Mouse (Mus musculus) left cerebral cortex, postnatal 14 days (tissue): Measurements from ENCODE around the gene Olfr555. TPM values are rescaled to one million over a fixed set of nuclear protein-coding genes. Genes with fewer than 3 reads are reported as not detected.
"Not testable (repeated sequence)": the region's sequence is repeated elsewhere in the genome, so short reads cannot be mapped to it uniquely, and the experiment has no call there.

Experiments
- DNase-seq, 2 experiments: peaks; one replicate each; pipeline ENCODE4 v3.0.0; 2021 to 2022; ENCODE audit warnings: low spot score in 2 of 2, mixed read lengths in 1 of 2
- intact Hi-C: fragments of 180-260 bp; cut with DNase I; formaldehyde crosslinking; loops from one replicate; pipeline ENCODE4 v1.15.1; 2025
- long read RNA-seq, 2 experiments: library from polyadenylated mRNA; stranded (forward); transcript quantifications; one replicate each; pipeline ENCODE4 v2.0.0; 2021
- total RNA-seq, 2 experiments: library from RNA; stranded (reverse); gene quantifications; 2 replicates each; pipeline ENCODE4 v1.2.3; 2021

Olfr555 gene
- not detected for total RNA-seq
- long read RNA-seq, experiment 1: 0 reads
- long read RNA-seq, experiment 2: 0 reads

GRCm38 (mm10) chr7:102658523-102658922 lies at the start of gene Olfr555:
Olfr555 (plus strand) TSS chr7:102658823.
- intact Hi-C loops: no loop called here

GRCm38 (mm10) chr7:102618118-102618517 lies 40.5 kb upstream of the Olfr555 start, which contains the start of gene Olfr553:
Olfr553 (minus strand) TSS chr7:102618218.
- intact Hi-C loops: no loop called here
- no peak for DNase-seq

More at GRCm38 (mm10) chr7:102658523-102658922, at the start of gene Olfr555:
- DNase-seq: no peak

GRCm38 (mm10) chr7:102619608-102620007 lies 39.0 kb upstream of the Olfr555 start:
- no peak for DNase-seq
- intact Hi-C loops: no loop called here

GRCm38 (mm10) chr7:102620368-102620767 lies 38.3 kb upstream of the Olfr555 start:
- DNase-seq, intact Hi-C loops: not testable (repeated sequence)

- peak; percentile 9 to 27 for DNase-seq
- intact Hi-C loops: loop anchor here (2.0 to 10.0 kb wide), 2 partner anchors 72 to 124 kb away; partner anchors contain the start of gene Trim21
Observed at GRCm38 (mm10) chr7:102636665-102637064, 22.0 kb upstream of the Olfr555 start.

GRCm38 (mm10) chr7:102638132-102638531 lies 20.5 kb upstream of the Olfr555 start, which contains the start of gene Olfr554:
Olfr554 (plus strand) TSS chr7:102638432.
- intact Hi-C loops: loop anchor here (10.0 kb wide), 1 partner anchor 73 kb away; the partner anchor contains the start of gene Trim21
- DNase-seq: no peak

GRCm38 (mm10) chr7:102644945-102645344 lies 13.7 kb upstream of the Olfr555 start:
- DNase-seq, intact Hi-C loops: not testable (repeated sequence)

GRCm38 (mm10) chr7:102664599-102664998 lies 6.0 kb downstream of the Olfr555 start, which contains the start of gene Olfr556:
Olfr556 (plus strand) TSS chr7:102664899.
- intact Hi-C loops: loop anchor here (2.0 kb wide), 1 partner anchor 254 kb away; no protein-coding TSS in a partner anchor
- DNase-seq: no peak

GRCm38 (mm10) chr7:102665378-102665777 lies 6.8 kb downstream of the Olfr555 start:
- DNase-seq: peak; percentile 21 to 23
- intact Hi-C loops: loop anchor here (2.0 kb wide), 1 partner anchor 253 kb away; no protein-coding TSS in a partner anchor

- intact Hi-C loops: no loop called here
- no peak for DNase-seq
Observed at GRCm38 (mm10) chr7:102676225-102676624, 17.6 kb downstream of the Olfr555 start.

- DNase-seq: no peak
- intact Hi-C loops: no loop called here
Observed at GRCm38 (mm10) chr7:102681916-102682315, 23.3 kb downstream of the Olfr555 start.

GRCm38 (mm10) chr7:102686944-102687501 lies 28.4 kb downstream of the Olfr555 start, which contains the start of gene Trim68:
Trim68 (minus strand) TSS chr7:102687327.
- DNase-seq: peak; percentile 91
- intact Hi-C loops: loop anchor here (5.0 kb wide), 1 partner anchor 175 kb away; no protein-coding TSS in a partner anchor

- peak in 1 of 2 experiments; percentile 40 for DNase-seq
- intact Hi-C loops: loop anchor here (2.0 kb wide), 1 partner anchor 223 kb away; no protein-coding TSS in a partner anchor
Observed at GRCm38 (mm10) chr7:102695358-102696125, 36.9 kb downstream of the Olfr555 start, which contains the start of gene Olfr557. Olfr557 (plus strand) TSS chr7:102695910.

GRCm38 (mm10) chr7:102698461-102698860 lies 39.8 kb downstream of the Olfr555 start:
- no peak for DNase-seq
- intact Hi-C loops: no loop called here

- no peak for DNase-seq
- intact Hi-C loops: no loop called here
Observed at GRCm38 (mm10) chr7:102701915-102702314, 43.3 kb downstream of the Olfr555 start, which contains the start of gene Olfr558. Olfr558 (plus strand) TSS chr7:102702215.

Other genes starting within 250 kb of the Olfr555 start
- gene Rrm1, start 217.1 kb upstream of the Olfr555 start, total RNA-seq: 10 to 100 TPM; 11.4 TPM
- gene Olfr543, start 177.1 kb upstream of the Olfr555 start, total RNA-seq: not detected
- gene Olfr544, start 170.5 kb upstream of the Olfr555 start, total RNA-seq: not detected
- not detected for gene Olfr545, start 159.2 kb upstream of the Olfr555 start, total RNA-seq
- gene Olfr547, start 124.1 kb upstream of the Olfr555 start, total RNA-seq: not detected
- gene Olfr548-ps1, start 117.9 kb upstream of the Olfr555 start, total RNA-seq: not detected
- not detected for gene Olfr549, start 109.0 kb upstream of the Olfr555 start, total RNA-seq
- gene Trim21, start 93.3 kb upstream of the Olfr555 start, total RNA-seq: 1 to 10 TPM; 1.7 to 1.9 TPM
- gene Olfr550, start 87.4 kb upstream of the Olfr555 start, total RNA-seq: under 1 TPM; 0.32 to 0.35 TPM
- not detected for gene Olfr551, start 66.9 kb upstream of the Olfr555 start, total RNA-seq
- gene Olfr552, start 61.1 kb upstream of the Olfr555 start, total RNA-seq: under 1 TPM; 0.08 to 0.15 TPM
- not detected for gene Olfr553, start 40.6 kb upstream of the Olfr555 start, total RNA-seq
- not detected for gene Olfr554, start 20.4 kb upstream of the Olfr555 start, total RNA-seq
- gene Olfr556, start 6.1 kb downstream of the Olfr555 start, total RNA-seq: under 1 TPM in 1 of 2 experiments, not detected in 1; 0.13 TPM
- gene Trim68, start 28.5 kb downstream of the Olfr555 start, total RNA-seq: 1 to 10 TPM; 3.5 to 4.0 TPM
- under 1 TPM in 1 of 2 experiments, not detected in 1; 0.13 TPM for gene Olfr557, start 37.1 kb downstream of the Olfr555 start, total RNA-seq
- under 1 TPM; 0.25 to 0.66 TPM for gene Olfr558, start 43.4 kb downstream of the Olfr555 start, total RNA-seq
- gene Olfr33, start 60.2 kb downstream of the Olfr555 start, total RNA-seq: not detected
- not detected for gene Olfr559, start 68.7 kb downstream of the Olfr555 start, total RNA-seq
- gene Olfr560, start 100.5 kb downstream of the Olfr555 start, total RNA-seq: under 1 TPM in 1 of 2 experiments, not detected in 1; 0.17 TPM
- under 1 TPM; 0.59 to 0.77 TPM for gene Olfr78, start 100.6 kb downstream of the Olfr555 start, total RNA-seq
- not detected for gene Olfr561, start 112.4 kb downstream of the Olfr555 start, total RNA-seq
- under 1 TPM in 1 of 2 experiments, not detected in 1; 0.36 TPM for gene Olfr564, start 144.7 kb downstream of the Olfr555 start, total RNA-seq
- gene Olfr566, start 199.9 kb downstream of the Olfr555 start, total RNA-seq: not detected
- not detected for gene Olfr568, start 218.3 kb downstream of the Olfr555 start, total RNA-seq
- not detected for gene Olfr569, start 232.1 kb downstream of the Olfr555 start, total RNA-seq
- gene Olfr570, start 235.8 kb downstream of the Olfr555 start, total RNA-seq: not detected